16 mouse cellular contexts compared by ENCODE assay signal in the genomic region with DNA sequence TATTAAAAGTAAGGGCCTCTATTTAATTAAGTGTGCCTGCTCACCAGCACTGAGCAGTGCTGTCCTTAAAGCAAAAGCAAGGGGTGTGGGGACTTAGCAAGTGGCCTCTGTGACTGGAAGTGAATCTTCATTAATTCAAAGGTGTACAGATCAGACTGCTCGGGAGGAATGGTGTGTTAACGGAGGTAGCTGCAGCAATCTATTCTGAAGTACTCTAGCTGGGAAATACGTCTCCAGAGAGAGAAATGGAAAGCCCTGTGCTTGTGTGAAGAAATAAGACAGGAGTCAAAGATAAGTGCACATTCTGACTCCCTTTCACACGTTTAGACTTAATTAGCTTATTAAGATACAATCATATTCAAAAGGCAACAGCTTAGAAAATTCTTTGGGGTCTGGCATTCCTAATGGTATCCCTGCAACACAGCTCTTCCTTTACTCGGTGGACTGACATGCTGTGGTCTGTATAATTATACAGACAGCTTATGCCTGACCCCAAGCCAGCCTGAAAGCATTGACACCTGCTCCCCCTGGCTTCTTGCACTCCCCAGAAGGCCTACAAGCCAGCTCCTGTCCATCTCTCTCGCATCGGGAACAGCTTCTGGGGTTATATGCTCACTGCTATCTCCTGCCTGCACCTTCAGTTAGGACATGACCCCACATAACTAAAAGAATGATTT.
DNase-seq lines count a peak whose midpoint lies in the region; ATAC-seq and TF ChIP-seq lines count a peak whose summit lies in the region.
"Had no signal": no experiment of that assay in that cellular context is flagged by ENCODE, and none has a peak within 500 bp of the region (broad histone marks: within the 10 kb centered on the region; RNA-seq: fewer than 3 reads in every experiment).

No protein-coding gene starts in this region.

- H3K4me1 ChIP-seq in forebrain, postnatal 0 days (ENCODE audit: insufficient read depth): no peaks in the 10 kb centered on the region
- H3K4me1 ChIP-seq in hindbrain, postnatal 0 days (ENCODE audit: insufficient read depth, low read length): 0 out of 2 replicates have a peak, but pooled peaks cover 4% of the 10 kb centered on the region
- H3K4me1 ChIP-seq in neural tube, embryonic 14.5 days (ENCODE audit: control insufficient read depth, insufficient read depth, low read length): peaks cover 7% of the 10 kb centered on the region; the same call in 1 of the 2 replicates
- H3K4me1 ChIP-seq: heart, embryonic 15.5 days; limb, embryonic 15.5 days had no signal

- no peak overlapping the region for H3K4me2 ChIP-seq in forebrain, postnatal 0 days (ENCODE audit: low read depth)
- no peak overlapping the region for H3K4me2 ChIP-seq in hindbrain, postnatal 0 days (ENCODE audit: low read depth, low read length)
- no peak overlapping the region for H3K4me2 ChIP-seq in neural tube, embryonic 14.5 days (ENCODE audit: low read depth, low read length)
- H3K4me2 ChIP-seq: heart, embryonic 15.5 days; limb, embryonic 15.5 days had no signal

- peak; percentile 41 for DNase-seq in left cerebral cortex, postnatal 4 days
- no peak for DNase-seq in left cerebral cortex, adult 8-10 months (ENCODE audit: low spot score in 2 of 2)
- no peak for DNase-seq in forebrain, postnatal 0 days
- no peak for DNase-seq in hindbrain, postnatal 0 days (ENCODE audit: low spot score)
- no peak for DNase-seq in adrenal gland, postnatal 36 days
- no peak for DNase-seq in liver
- DNase-seq: cerebellum, adult 8-10 months; gastrocnemius, postnatal 25 days; kidney, postnatal 10 days; layer of hippocampus, postnatal 36 days; liver, postnatal 0 days; thymus, postnatal 36 days had no signal

- H3K4me3 ChIP-seq in forebrain, postnatal 0 days (ENCODE audit: low read depth, low read length): no peak overlapping the region
- no peak overlapping the region for H3K4me3 ChIP-seq in hindbrain, postnatal 0 days (ENCODE audit: low read length)
- no peak overlapping the region for H3K4me3 ChIP-seq in neural tube, embryonic 14.5 days (ENCODE audit: low read depth, low read length)
- H3K4me3 ChIP-seq: erythroblast, embryonic 14.5 days; heart, embryonic 15.5 days; limb, embryonic 15.5 days had no signal

- H3K9me3 ChIP-seq in forebrain, postnatal 0 days (ENCODE audit: low read length): no peaks in the 10 kb centered on the region
- H3K9me3 ChIP-seq in hindbrain, postnatal 0 days (ENCODE audit: low read length): no peaks in the 10 kb centered on the region
- H3K9me3 ChIP-seq in neural tube, embryonic 14.5 days (ENCODE audit: control insufficient read depth, low read length): no peaks in the 10 kb centered on the region
- H3K9me3 ChIP-seq: heart, embryonic 15.5 days; limb, embryonic 15.5 days had no signal

- no peaks in the 10 kb centered on the region for H3K36me3 ChIP-seq in forebrain, postnatal 0 days (ENCODE audit: insufficient read depth)
- H3K36me3 ChIP-seq in hindbrain, postnatal 0 days (ENCODE audit: insufficient read depth, low read length): no peaks in the 10 kb centered on the region
- no peaks in the 10 kb centered on the region for H3K36me3 ChIP-seq in neural tube, embryonic 14.5 days (ENCODE audit: control insufficient read depth, insufficient read depth, low read length)
- H3K36me3 ChIP-seq: heart, embryonic 15.5 days; limb, embryonic 15.5 days had no signal

- peak; percentile 64; the same call in 1 of the 2 replicates for ATAC-seq in forebrain, postnatal 0 days
- peak; percentile 59; the same call in 1 of the 2 replicates for ATAC-seq in hindbrain, postnatal 0 days
- ATAC-seq in neural tube, embryonic 14.5 days (ENCODE audit: low read depth): peak; percentile 38; the same call in 1 of the 2 replicates
- ATAC-seq: liver, postnatal 0 days had no signal

- no peak for TF ChIP-seq CTCF in forebrain, postnatal 0 days (IDR thresholded peaks at IDR 0.05; ENCODE audit: low read depth)
- TF ChIP-seq CTCF in hindbrain, postnatal 0 days (IDR thresholded peaks at IDR 0.05; ENCODE audit: low read depth): no peak

- WGBS in forebrain, postnatal 0 days: 32% methylated on average over 7 of the region's 7 CpGs
- WGBS in hindbrain, postnatal 0 days: 38% methylated on average over 7 of the region's 7 CpGs
- 46% methylated on average over 7 of the region's 7 CpGs for WGBS in neural tube, embryonic 14.5 days

- H3K27me3 ChIP-seq in forebrain, postnatal 0 days (ENCODE audit: insufficient read depth, low read length): no peaks in the 10 kb centered on the region
- H3K27me3 ChIP-seq in hindbrain, postnatal 0 days (ENCODE audit: insufficient read depth, low read length): no peaks in the 10 kb centered on the region
- no peaks in the 10 kb centered on the region for H3K27me3 ChIP-seq in neural tube, embryonic 14.5 days (ENCODE audit: control insufficient read depth, insufficient read depth, low read length)
- H3K27me3 ChIP-seq: heart, embryonic 15.5 days; limb, embryonic 15.5 days had no signal

- no peak overlapping the region for H3K27ac ChIP-seq in forebrain, postnatal 0 days (ENCODE audit: low read depth, low read length)
- no peak overlapping the region for H3K27ac ChIP-seq in hindbrain, postnatal 0 days
- no peak overlapping the region for H3K27ac ChIP-seq in neural tube, embryonic 14.5 days (ENCODE audit: low read depth, low read length)
- H3K27ac ChIP-seq: heart, embryonic 15.5 days; limb, embryonic 15.5 days had no signal

- no peak overlapping the region for H3K9ac ChIP-seq in forebrain, postnatal 0 days
- no peak overlapping the region for H3K9ac ChIP-seq in hindbrain, postnatal 0 days (replicated peaks; ENCODE audit: low read length)
- H3K9ac ChIP-seq in neural tube, embryonic 14.5 days (replicated peaks; ENCODE audit: low read depth, low read length): no peak overlapping the region
- H3K9ac ChIP-seq: heart, embryonic 15.5 days; limb, embryonic 15.5 days; liver, postnatal 0 days had no signal

- intact Hi-C loops in left cerebral cortex, postnatal 4 days (cut with DNase I): no loop called here
